Mouse (Mus musculus) granulocyte monocyte progenitor cell, adult 5-6 weeks (primary cell): ENCODE measurements around the gene Mrfap1. TPM values are rescaled to one million over a fixed set of nuclear protein-coding genes. Genes with fewer than 3 reads are reported as not detected.

Experiments
- ATAC-seq: replicated peaks from 2 replicates; pipeline ENCODE4 v1.8.0; 2016; ENCODE audit warnings: mild to moderate bottlenecking, moderate TSS enrichment, inconsistent platforms; ENCODE audit not compliant: poor library complexity, severe bottlenecking
- total RNA-seq, 2 experiments: library from RNA; stranded (forward) in 1 of 2; stranded (reverse) in 1 of 2; fragments of 200-712, 200-1000 nt in 1 of 2; fragments of >200 nt in 1 of 2; fragmentation: Nextera tagmentation in 1 of 2; gene quantifications; 2 replicates each; pipeline ENCODE4 v1.2.3; 2014 to 2017

The Mrfap1 gene
- total RNA-seq, 2 experiments from 2014 or later = 191 to 337 TPM

GRCm38 (mm10) chr5:36795647-36796295 lies 801 bp downstream of the Mrfap1 start:
- peak; percentile 10 for ATAC-seq

DNA sequence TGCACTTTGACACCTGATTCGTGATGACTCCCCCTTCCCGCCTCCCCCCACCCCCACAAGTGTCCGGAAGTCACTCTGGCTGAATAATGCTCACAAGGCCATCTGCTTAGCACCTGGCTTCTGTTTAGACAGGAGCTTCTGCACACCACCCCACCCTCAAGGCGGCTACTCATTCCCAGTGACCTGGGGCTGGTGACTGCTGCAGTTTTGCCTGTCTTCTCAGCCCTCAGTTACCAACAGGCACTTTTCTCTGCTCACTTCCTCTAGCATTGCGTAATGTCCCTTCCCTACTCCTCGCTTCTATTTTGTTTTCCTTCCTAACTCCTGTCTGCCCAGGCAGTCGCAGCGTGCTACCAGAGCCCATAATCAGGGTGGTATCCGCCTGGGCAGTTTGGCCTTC lies 4.7 kb downstream of the Mrfap1 start:
- ATAC-seq = peak; percentile 61

DNA sequence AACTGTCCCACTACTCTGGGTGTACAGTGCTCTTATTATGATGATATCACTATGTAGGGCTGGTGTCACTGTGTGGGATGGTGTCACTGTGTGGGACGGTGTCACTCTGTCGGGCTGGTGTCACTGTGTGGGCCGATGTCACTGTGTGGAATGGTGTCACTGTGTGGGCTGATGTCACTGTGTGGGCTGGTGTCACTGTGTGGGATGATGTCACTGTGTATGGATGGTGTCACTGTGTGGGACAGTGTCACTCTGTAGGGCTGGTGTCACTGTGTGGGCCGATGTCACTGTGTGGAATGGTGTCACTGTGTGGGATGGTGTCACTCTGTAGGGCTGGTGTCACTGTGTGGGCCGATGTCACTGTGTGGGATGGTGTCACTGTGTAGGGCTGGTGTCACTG lies 10.5 kb downstream of the Mrfap1 start:
- ATAC-seq = no peak

GRCm38 (mm10) chr5:36779512-36779911 lies 17.1 kb downstream of the Mrfap1 start:
- ATAC-seq = no peak

DNA sequence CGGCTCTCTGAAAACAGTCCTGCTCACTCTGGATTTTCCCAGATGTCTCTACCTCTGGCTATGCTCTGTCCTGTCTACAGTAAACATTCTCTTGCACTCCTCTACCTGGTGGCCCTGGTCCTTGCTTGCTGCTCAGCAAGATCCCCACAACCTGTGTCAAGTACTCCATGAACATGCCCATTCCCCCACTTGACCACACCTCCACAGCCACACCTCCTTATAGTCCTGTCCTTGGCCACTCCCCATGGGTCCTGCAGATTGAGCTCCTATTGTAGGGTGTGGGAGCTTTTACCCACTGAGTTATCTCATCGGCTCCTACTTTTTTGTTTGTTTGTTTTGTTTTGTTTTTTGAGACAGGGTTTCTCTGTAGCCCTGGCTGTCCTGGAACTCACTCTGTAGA lies 17.7 kb downstream of the Mrfap1 start:
- ATAC-seq = no peak

DNA sequence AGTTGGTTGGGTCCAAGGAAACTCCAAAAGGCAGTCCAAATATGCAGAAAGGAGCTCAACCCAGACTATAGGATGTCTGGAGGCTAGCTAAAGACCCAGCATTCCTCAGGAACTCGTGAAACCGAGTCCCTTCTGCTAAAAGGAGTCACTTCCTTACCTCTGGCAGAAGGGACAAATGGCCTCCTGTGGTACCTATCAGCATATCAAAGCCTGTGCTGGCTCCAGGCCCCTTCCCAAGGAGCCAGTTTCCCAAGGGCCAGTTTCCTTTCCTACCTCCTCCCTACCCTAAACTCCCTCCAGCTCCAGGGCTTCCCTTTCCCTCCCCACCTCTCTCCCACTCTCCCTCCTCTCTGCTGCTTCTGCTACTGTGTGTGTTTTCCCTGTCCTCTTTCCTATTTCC lies 19.4 kb downstream of the Mrfap1 start:
- ATAC-seq = no peak

DNA sequence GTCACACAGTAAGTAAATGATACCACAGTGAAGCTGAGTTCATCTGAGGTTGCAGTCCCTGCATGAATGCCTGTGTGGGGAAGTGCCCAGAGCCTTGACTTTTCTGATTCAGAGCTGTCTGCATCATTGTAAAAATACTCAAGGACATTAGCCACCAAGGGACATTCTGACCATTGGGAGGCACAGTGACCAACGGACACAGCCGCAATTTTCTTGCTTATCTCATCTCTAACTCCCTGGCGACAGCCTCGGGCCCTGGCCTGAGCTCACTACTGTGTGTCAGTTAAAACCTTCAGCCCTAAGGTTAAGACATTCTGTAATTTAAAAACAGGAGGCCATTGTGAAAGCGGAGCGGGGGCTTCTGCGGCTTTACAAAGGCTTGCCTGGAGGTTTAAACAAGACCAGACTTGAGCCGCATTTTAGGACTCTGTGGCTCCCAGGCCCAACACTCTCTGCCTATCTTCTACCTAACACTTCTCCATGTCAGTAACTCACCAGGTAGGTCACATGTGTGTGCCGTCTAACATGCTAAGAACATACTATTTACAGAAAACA lies 20.5 kb downstream of the Mrfap1 start:
- no peak for ATAC-seq

DNA sequence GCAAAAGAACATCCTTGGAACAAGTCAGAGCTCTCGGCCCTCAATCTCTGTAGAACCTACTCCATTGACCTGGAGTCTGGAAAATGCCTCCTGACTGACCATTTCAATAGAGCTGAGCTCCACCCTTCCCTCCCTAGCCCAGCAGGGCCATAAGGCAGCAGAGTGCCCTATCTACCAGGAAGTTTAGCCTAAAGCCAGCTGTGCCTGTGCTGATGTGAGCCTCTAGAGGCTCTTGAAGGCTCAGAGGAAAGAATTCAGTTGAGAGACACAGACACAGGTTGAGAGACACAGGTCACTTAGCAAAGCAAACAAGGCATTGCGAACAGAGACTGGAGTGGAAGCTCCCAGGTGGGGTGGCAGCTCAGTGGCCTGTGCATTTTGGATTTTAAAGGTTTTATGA lies 21.3 kb downstream of the Mrfap1 start:
- no peak for ATAC-seq

DNA sequence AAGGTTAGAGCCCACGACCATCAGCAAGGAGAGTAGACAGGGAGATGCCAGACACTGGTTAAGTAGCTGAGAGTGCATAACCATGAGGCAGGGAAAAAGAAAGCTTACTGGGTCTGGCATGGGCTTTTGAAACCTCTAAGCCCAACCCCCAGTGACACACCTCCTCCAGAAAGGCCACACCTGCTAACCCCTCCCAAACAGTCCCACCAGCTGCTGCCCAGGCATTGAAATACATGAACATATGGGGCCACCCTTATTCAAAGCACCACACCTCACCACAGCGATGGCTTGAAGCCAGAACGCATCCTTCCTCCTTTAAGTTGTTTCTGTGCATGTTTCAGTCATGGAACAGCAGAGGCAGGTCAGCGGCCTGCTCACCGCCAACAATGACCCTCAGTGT lies 24.0 kb downstream of the Mrfap1 start:
- no peak for ATAC-seq

- peak; percentile 73 for ATAC-seq
Observed at GRCm38 (mm10) chr5:36769603-36770002, 27.0 kb downstream of the Mrfap1 start.

GRCm38 (mm10) chr5:36766958-36767703 lies 29.4 kb downstream of the Mrfap1 start:
- ATAC-seq = peak; percentile 90

DNA sequence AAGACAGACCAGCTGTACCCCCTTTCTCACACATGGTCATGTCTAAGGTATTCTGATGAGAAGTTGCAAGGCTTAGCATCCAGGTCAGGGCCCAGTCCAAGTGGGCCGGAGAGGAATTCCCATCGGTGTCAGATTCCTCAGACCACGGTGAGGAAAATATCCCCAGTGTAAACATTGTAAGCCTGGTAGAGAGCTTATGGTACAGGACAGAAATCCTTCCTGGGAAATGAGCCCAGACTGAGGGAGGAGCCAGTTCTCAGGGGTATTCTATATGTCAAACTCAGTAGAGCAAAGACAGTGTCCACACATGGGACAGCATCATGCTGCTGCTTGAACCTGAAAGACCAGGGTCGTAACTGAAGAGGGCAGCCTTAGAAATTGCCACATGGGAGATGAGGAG lies 36.7 kb downstream of the Mrfap1 start:
- no peak for ATAC-seq

- peak; percentile 91 for ATAC-seq
Observed at GRCm38 (mm10) chr5:36757033-36757432, 39.5 kb downstream of the Mrfap1 start.

DNA sequence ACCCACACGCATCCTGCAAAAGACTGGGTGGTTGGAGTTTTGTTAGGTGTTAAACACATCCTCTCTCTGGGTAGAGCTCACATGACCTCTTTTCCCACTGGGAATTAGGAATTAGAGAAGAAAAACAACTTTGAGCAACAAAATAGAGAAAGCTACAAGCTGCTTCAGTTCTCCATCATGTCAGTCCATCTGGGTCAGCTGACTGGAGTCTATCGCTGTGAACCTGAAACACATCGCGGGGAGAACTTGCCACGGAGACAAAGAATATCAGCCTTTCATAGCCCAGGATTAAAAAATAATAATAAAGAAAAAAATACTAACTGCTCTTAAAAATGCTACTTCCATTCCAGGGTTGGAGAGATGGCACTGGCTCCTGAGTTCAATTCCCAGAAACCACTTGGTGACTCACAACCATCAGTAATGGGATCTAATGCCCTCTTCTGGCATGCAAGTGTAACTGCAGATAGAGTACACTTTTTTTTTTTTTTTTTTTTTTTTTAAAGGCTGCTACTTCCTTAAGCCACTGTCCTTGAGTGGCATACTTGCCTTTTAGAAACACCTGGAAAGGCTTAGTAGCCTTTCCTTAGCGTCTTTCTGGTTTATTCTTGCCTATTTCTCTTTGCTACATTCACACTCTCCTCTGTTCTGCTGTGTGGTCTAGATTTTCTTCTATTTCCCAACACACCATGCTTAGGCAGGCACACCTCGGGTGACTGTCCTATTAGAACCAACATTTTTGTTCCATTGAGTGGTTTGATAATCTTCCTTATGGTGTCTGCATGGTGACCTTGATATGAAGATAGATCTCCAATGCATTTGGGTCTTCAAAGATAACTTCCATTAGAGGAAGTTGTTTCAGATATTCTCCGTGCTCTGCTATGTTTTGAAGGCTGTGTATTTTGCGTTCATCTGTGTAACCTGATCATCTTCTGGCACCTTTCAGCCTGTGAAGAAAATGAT lies 46.2 kb downstream of the Mrfap1 start:
- ATAC-seq = peak; percentile 21; the same call in 1 of the 2 replicates

DNA sequence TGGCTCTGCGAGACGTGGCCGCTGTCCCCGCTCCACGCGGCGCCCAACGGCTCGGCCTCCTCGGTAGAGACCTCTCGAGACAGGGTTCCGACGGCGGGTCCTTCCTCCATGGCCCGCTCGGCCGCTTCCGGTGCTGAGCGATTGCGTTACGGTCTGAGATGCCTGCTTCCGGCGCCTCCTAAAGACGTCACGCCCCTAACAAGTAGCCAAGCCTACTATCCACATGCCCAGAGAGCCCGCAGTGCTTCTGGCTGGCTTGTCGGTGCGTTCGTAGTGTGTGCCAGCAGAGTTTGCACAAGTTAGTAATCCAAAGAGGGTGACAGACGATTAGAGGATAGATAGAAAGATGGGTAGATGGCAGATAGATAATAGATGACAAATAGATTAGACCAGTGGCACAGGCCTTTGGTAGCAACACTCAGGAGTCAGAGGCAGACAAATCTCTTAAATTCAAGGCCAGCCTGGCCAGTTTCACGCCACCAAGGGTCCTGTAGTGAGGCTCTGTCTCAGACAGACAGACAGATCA lies 48.0 kb downstream of the Mrfap1 start, which contains the start of gene Bloc1s4:
Bloc1s4 (minus strand) TSS at position 115 of the 526 bp plus-strand sequence.
- peak; percentile 86 for ATAC-seq

- peak; percentile 53 for ATAC-seq
Observed at GRCm38 (mm10) chr5:36747794-36748535, 48.6 kb downstream of the Mrfap1 start.

DNA sequence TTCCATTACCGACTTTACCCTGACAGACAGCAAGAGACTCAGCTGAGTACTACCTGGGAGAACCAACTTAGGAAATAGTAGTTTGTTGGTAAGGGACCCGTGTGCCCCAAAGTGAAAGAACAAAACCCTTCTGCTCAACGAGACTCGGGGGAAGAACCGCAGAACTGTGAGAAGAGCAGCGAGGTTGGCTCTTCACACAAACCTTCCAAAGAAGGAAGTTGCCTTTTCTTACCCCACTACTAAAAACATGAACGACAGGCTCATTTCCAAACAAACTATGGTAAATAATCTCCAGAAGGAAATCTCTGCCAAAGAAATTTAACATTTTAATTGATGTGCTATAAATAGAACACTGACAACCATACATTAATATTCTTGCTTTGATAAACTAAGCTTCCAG lies 49.5 kb downstream of the Mrfap1 start:
- ATAC-seq = no peak
